Comparison of ENCODE assay signal across 27 mouse cellular contexts in genomic region chr14:121080739-121081138, GRCm38 (mm10). TPM values are rescaled to one million over a fixed set of nuclear protein-coding genes. Genes with fewer than 3 reads are reported as not detected.
"Had no signal": no experiment of that assay in that cellular context is flagged by ENCODE, and none has a peak within 500 bp of the region (broad histone marks: within the 10 kb centered on the region; RNA-seq: fewer than 3 reads in every experiment).

No protein-coding gene starts in this region.

- ATAC-seq: forebrain, embryonic 13.5 days; forebrain, embryonic 14.5 days; forebrain, embryonic 15.5 days; forebrain, embryonic 16.5 days; forebrain, postnatal 0 days had no signal

- H3K4me3 ChIP-seq: embryonic facial prominence, embryonic 10.5 days; embryonic facial prominence, embryonic 12.5 days; embryonic facial prominence, embryonic 13.5 days; embryonic facial prominence, embryonic 15.5 days; erythroblast, embryonic 14.5 days; forebrain, embryonic 10.5 days; forebrain, embryonic 12.5 days; forebrain, embryonic 13.5 days; forebrain, embryonic 15.5 days; gastrocnemius, adult 2 months; heart, adult 2 months had no signal

- DNase-seq: cerebellum, adult 8-10 months; cerebellum, adult 9-10 months; cerebellum, adult 9-11 months; cerebellum, postnatal 10 days; cerebellum, postnatal 14 days; cerebellum, postnatal 25 days; cerebellum, postnatal 36 days; embryo, embryonic 11 days; forebrain, postnatal 0 days; gastrocnemius, adult 2 months; gastrocnemius, postnatal 10 days; gastrocnemius, postnatal 14 days; gastrocnemius, postnatal 25 days; gastrocnemius, postnatal 36 days; heart, adult 18-20 months; heart, adult 2 months had no signal

- H3K27ac ChIP-seq: embryonic facial prominence, embryonic 10.5 days; embryonic facial prominence, embryonic 12.5 days; embryonic facial prominence, embryonic 13.5 days; embryonic facial prominence, embryonic 15.5 days; forebrain, embryonic 10.5 days; forebrain, embryonic 12.5 days; forebrain, embryonic 13.5 days; forebrain, embryonic 15.5 days; heart, adult 2 months had no signal

RNA-seq across cellular contexts. Expression of gene Farp1, which starts 45.7 kb away (rescaled TPM):
- polyA plus RNA-seq: erythroblast, embryonic 14.5 days had no signal
